Mouse (Mus musculus): ENCODE data around the gene Ltbp3. TPM values are rescaled to one million over a fixed set of nuclear protein-coding genes. Genes with fewer than 3 reads are reported as not detected.
A peak's percentile ranks its signal among the peaks of the same experiment; 100 is the strongest.

Gene Ltbp3
- polyA plus RNA-seq, 1 experiment from 2014 or later = 48.9 TPM

DNA sequence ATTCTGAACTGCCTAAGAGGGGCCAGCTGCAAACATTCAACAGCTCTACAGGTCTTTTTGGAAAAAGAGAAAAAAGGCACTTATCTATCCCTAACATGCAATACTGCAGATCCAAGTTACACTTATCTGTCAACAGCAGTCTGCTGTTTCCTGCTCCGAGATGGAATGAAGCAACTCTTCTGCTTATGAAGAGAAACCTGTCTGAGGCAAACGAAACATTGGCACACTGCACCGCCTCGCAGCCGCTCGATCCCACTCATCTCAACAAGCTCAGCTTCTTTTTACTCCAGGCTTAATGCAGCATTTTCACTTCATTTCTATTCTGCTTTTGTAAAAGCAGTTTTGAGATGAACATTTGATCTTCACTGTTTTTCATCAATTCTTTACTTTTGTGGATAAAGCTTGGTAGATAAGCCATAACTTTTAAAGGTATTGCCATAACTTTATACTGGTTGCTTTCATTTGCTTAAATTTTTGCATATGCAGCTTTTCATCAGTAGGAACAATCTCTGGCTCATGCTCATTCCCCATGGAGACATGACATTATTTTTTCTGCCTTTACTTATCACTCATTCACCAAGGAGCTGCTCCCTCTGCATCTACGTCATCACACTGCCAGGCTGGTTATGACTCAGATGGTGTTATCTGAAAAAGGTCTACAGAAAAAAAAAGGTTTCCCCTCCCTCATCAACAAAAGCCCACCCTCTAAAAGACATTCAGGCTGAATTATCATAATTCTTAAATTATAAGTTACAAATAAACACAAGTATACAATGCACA is 58.2 kb downstream of the Ltbp3 start:
- Histone ChIP-seq H3K9ac (peak overlapping the region; percentile 100), H3K9me3 (no peaks in the 10 kb centered on the region), H3K4me2 (replicated peaks) (peak overlapping the region; percentile 95), H3K27ac (peak overlapping the region; percentile 52; the same call in 1 of the 2 replicates), H3K27me3 (no peaks in the 10 kb centered on the region), H3K36me3 (peaks cover 44% of the 10 kb centered on the region), H3K4me1 (peaks cover 39% of the 10 kb centered on the region), H3K4me3 (peak overlapping the region; percentile 99)
- ATAC-seq (ENCODE audit: low FRiP score, low read depth) = no peak
- under 1% methylated on average over 7 of the region's 7 CpGs for WGBS

DNA sequence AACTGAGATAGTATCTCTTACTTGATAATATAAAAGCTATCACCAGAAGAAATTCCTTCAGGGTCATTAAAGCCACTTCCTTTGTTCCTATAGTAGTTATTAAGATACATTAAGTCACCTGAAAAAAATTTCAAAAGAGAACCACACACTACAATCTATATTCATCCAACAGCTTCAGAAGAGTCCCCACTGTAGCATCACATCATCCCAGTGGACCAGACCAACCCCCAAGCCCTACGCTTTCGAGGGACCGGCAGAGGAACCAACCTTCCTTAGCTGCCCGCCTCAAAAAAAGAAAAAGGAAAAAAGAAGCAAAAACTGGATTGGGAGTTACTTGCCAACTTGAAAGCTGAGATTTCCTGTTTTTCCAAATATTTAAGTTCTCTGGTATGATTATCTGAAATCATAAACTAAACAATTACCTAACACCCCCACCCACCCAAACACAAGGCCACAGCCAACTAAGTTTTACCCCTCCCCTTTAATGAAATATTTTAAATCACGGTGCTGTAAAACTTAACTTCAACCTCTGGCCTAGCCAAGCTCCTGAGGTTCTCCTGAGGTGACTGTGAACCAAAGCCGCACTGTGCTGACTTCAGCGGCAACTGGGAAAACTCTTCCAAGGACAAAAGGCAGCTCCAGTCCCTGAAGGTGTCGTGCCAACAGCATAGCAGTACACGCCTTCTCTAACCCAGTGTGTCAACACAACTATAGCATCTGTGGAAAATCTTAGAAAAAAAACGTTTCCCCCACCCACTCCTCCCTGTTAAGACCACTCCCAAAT is 59.1 kb downstream of the Ltbp3 start:
- Histone ChIP-seq H3K9me3 (no peaks in the 10 kb centered on the region), H3K36me3 (peaks cover 42% of the 10 kb centered on the region), H3K4me1 (peaks cover 41% of the 10 kb centered on the region), H3K27ac (peak overlapping the region; percentile 100), H3K4me2 (replicated peaks) (peak overlapping the region; percentile 95), H3K9ac (peak overlapping the region; percentile 100), H3K4me3 (peak overlapping the region; percentile 99), H3K27me3 (no peaks in the 10 kb centered on the region)
- no peak for ATAC-seq (ENCODE audit: low FRiP score, low read depth)
- WGBS = under 1% methylated on average over 10 of the region's 10 CpGs

DNA sequence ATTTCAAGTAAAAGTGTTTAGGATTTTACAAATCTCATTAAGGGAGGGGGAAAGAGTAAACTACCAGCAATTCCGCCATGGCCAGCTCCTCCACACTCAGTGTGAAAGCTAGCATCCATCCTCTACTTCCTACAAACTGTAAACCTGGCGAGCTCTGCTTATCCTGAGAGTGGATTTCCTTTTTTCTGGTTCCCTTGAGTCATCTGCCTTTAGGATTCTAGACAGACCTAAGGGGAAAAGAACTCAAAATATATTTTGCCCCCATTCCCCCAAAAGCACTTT is 59.6 kb downstream of the Ltbp3 start:
- ATAC-seq (ENCODE audit: low FRiP score, low read depth) = no peak
- no peaks in the 10 kb centered on the region for H3K9me3 ChIP-seq
- 2% methylated on average over 2 of the region's 2 CpGs for WGBS
- H3K27ac ChIP-seq = peak overlapping the region; percentile 100
- peaks cover 37% of the 10 kb centered on the region for H3K36me3 ChIP-seq
- peaks cover 41% of the 10 kb centered on the region for H3K4me1 ChIP-seq
- no peaks in the 10 kb centered on the region for H3K27me3 ChIP-seq
- peak overlapping the region; percentile 100 for H3K9ac ChIP-seq
- H3K4me3 ChIP-seq = peak overlapping the region; percentile 99
- H3K4me2 ChIP-seq (replicated peaks) = peak overlapping the region; percentile 95

DNA sequence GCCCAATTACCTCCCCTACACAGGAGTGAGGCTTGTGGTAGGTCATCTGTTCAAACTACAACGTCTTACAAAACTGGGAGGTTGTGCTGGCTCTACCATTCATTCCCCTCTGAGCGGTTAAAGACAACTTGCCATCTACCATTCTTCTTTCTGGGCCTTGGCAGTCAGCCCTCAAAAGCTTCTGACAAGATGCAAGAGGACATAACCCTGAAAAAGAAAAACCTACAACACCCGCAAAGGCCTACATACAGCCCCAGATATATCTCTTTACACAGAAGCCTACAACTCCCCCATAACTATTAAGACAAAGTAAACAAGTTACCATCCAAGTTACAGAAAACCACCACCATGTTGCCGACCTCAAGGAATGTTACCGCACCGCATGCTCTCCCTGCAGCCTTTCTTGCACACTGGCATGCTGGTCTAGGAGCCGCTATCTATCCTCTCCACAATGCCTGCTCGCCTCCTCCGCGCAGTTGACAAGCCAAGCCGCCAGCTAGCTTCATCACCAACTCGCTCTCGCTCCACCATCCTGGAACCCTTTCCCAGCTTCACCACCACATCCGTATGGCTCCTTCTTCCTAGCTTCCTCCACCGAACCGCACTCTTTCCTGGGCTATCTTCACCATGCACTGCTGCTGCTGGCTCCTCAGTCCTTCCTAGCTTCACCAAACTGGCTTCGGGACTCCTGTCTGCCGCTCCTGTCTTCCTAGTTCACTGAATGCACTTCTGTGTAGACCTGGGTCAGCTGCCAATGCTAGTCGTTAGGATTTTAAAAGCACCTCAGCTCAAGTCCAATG is 60.1 kb downstream of the Ltbp3 start:
- Histone ChIP-seq H3K4me1 (peaks cover 39% of the 10 kb centered on the region), H3K9ac (peak overlapping the region; percentile 100), H3K4me3 (peak overlapping the region; percentile 99), H3K27me3 (no peaks in the 10 kb centered on the region), H3K4me2 (replicated peaks) (peak overlapping the region; percentile 95), H3K27ac (peak overlapping the region; percentile 100), H3K9me3 (no peaks in the 10 kb centered on the region), H3K36me3 (peaks cover 32% of the 10 kb centered on the region)
- under 1% methylated on average over 19 of the region's 19 CpGs for WGBS
- ATAC-seq (ENCODE audit: low FRiP score, low read depth) = no peak

DNA sequence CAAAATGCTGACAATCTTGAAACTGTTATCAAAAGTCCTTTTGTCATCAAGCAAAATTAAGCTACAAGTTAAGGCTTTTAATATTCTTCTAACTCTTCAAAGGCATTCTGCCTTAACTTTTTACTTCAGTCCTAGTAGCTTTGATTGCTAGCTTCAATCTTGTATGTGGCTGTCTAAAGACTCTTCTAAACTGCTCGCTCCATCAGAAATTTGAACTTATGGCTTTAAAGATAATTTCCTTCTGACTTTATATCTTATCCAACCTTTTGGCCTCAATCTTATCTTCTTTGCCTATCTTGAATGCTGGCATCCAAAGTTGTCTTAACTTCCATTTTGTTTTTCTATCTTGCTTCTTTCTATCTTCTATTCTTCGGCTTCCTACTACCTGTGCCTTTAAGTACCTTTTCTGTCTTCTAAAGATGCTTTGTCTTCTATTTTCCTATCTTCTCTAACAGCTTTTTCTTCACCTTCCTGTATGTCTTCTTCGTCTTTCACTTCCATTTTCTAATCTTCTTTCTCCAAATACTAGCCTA is 60.8 kb downstream of the Ltbp3 start:
- WGBS = 9% methylated on average over 3 of the region's 3 CpGs
- Histone ChIP-seq H3K4me3 (peak overlapping the region; percentile 99), H3K4me2 (replicated peaks) (peak overlapping the region; percentile 95), H3K27ac (peak overlapping the region; percentile 100), H3K4me1 (peaks cover 38% of the 10 kb centered on the region), H3K36me3 (peaks cover 25% of the 10 kb centered on the region), H3K9ac (peak overlapping the region; percentile 100), H3K27me3 (no peaks in the 10 kb centered on the region), H3K9me3 (no peaks in the 10 kb centered on the region)
- no peak for ATAC-seq (ENCODE audit: low FRiP score, low read depth)

DNA sequence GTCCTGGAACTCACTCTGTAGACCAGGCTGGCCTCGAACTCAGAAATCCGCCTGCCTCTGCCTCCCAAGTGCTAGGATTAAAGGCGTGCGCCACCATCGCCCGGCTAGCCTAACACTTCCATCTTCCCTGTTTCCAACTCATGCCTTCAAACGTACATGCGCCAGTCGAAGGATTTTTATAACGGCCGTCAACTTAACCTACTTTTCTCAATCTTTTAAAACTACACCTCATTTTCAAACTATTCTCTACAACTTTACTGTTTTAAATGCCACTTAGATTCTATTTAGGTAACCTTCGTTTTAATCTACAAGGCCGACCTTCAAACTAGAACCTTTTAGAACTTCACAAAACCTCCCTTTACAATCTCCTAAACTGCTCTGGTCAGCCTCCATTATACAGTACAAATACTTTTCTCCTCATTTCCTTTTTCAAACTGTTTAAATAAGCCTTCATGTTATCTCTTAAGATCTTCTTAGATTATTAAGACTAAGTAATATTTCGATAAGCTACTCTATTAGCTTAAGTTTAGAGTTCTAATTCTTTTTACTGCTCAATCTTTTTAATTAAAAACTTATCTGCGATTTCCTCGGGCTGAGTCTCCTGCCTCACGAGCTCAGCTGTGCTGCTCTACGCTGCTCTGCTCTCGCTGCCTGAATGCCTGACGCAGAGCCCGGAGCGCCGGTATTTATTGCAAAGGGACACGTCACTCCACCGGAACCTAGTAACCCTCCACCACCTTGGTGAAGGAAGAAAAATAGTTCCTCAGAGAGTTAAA is 61.5 kb downstream of the Ltbp3 start:
- Histone ChIP-seq H3K27ac (peak overlapping the region; percentile 100), H3K36me3 (peaks cover 18% of the 10 kb centered on the region), H3K9ac (peak overlapping the region; percentile 100), H3K4me1 (peaks cover 38% of the 10 kb centered on the region), H3K9me3 (no peaks in the 10 kb centered on the region), H3K4me2 (replicated peaks) (peak overlapping the region; percentile 95), H3K27me3 (no peaks in the 10 kb centered on the region), H3K4me3 (peak overlapping the region; percentile 99)
- under 1% methylated on average over 25 of the region's 25 CpGs for WGBS
- ATAC-seq (ENCODE audit: low FRiP score, low read depth) = 0 out of 2 replicates have a peak, but pooled peaks have one; percentile 37

DNA sequence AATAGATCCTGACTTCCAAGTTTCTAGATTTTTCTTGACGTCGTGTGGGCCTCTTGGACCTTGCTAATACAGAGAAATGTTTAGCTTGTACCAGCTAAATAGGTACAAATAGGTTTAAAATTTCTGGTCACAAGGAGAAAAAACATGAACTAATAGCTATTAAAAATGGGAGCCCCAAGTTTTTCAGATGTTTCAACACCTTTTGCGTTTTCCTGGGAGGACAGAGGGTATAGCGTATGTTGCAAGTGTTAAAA is 62.0 kb downstream of the Ltbp3 start:
- Histone ChIP-seq H3K4me3 (peak overlapping the region; percentile 99), H3K27me3 (no peaks in the 10 kb centered on the region), H3K9ac (peak overlapping the region; percentile 84), H3K9me3 (no peaks in the 10 kb centered on the region), H3K4me1 (peaks cover 36% of the 10 kb centered on the region), H3K27ac (peak overlapping the region; percentile 100), H3K36me3 (peaks cover 13% of the 10 kb centered on the region), H3K4me2 (replicated peaks) (peak overlapping the region; percentile 89)
- ATAC-seq (ENCODE audit: low FRiP score, low read depth) = no peak
- under 1% methylated on average over 4 of the region's 4 CpGs for WGBS

DNA sequence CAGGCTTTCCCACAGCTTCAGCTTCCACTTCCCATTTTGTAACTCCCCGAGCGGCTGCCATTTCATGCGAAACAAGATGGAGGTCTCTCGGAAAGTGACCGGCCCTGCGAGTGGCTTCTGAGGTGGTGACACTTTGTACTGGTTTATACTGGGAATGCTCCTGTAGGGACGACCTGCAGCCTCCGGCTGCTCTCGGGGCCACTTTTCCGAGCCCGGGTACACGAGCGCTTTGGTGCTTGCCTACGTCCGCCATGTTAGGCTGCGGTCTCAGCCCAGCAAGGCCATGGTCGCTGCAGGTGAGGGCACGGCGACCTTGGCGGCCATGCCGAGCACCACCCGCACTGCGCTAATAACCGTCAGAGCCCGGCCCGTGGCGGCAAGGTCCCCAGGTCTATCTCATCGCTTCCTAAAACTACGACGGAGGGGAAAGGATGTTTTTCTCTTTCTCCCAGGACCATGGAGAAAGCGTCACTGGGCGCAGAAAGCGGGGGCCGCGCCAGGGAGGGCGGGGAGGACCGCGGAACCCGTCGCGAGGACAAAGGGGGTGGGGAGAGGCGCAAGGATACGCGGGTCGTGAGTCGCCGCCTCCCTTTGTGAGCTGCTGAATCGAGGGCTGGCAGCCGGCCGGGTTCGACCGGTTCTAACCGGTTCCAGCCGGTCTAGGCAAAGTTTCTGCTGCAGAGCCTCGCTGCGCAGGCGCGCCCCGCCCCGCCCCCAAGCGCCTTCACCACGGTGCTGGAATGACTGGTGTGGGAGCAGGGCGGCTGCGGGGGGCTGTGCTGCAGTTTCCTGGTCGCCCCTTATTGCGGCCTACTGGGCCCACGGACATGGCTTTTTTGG is 62.6 kb downstream of the Ltbp3 start:
- peak overlapping the region; percentile 99 for H3K4me3 ChIP-seq
- H3K27me3 ChIP-seq = no peaks in the 10 kb centered on the region
- under 1% methylated on average over 67 of the region's 67 CpGs for WGBS
- ATAC-seq (ENCODE audit: low FRiP score, low read depth) = peak; percentile 97
- peaks cover 37% of the 10 kb centered on the region for H3K4me1 ChIP-seq
- peak overlapping the region; percentile 84 for H3K9ac ChIP-seq
- H3K27ac ChIP-seq = peak overlapping the region; percentile 100
- no peaks in the 10 kb centered on the region for H3K9me3 ChIP-seq
- peaks cover 9% of the 10 kb centered on the region for H3K36me3 ChIP-seq
- H3K4me2 ChIP-seq (replicated peaks) = peak overlapping the region; percentile 89

DNA sequence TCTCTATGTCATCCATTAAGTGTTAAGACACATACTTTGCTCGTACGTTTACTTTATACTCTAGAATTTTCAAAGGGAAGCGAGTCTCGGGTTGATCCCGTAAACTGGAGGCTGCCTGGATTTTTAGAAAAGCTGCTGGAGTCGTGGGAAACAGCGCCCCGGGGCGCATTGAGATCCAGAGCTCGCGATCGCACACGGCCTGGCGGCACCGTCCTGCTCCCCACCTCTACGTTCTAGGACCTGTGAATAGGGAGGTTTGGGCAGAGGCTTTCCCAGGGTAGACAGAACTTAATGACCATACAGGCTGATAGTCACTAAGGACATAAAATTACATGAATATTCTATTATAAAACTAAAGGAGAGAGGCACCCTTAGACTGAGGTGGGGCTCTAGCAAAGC is 63.2 kb downstream of the Ltbp3 start:
- peak; percentile 18; the same call in 1 of the 2 replicates for ATAC-seq (ENCODE audit: low FRiP score, low read depth)
- 1% methylated on average over 16 of the region's 16 CpGs for WGBS

DNA sequence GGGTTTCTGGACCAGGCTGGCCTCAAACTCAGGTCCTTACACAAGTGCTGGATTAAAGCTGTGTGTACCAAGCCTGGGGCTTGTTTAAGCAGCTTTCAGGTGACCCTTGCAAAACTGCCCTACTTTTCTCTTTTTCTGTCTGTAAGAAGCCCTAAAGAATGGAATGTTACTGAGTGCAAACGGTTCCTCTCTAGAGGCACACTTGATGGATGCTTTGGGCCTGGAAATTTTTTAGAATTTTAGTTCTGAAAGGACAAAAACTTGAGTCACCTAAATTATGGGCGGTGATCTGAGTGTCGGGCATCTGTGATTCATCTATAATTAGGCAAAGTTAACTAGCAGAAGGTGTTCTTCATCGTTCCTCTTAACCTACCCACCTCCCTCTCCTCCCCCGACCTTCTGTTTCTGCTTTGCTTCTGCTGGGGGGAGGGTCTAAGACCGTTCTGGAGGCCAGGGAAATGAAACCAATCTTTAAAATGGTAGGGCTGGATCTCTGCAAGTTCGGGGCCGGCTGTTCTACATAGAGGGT is 63.7 kb downstream of the Ltbp3 start:
- H3K9ac ChIP-seq = peak overlapping the region; percentile 71
- WGBS = 11% methylated on average over 8 of the region's 8 CpGs
- no peaks in the 10 kb centered on the region for H3K27me3 ChIP-seq
- ATAC-seq (ENCODE audit: low FRiP score, low read depth) = no peak
- H3K4me3 ChIP-seq = peak overlapping the region; percentile 99
- H3K4me2 ChIP-seq (replicated peaks) = peak overlapping the region; percentile 89
- H3K9me3 ChIP-seq = no peaks in the 10 kb centered on the region
- peaks cover 47% of the 10 kb centered on the region for H3K4me1 ChIP-seq
- H3K36me3 ChIP-seq = no peaks in the 10 kb centered on the region; the same call in 1 of the 2 replicates
- peak overlapping the region; percentile 100 for H3K27ac ChIP-seq

More for the DNA sequence above, 63.2 kb downstream of the Ltbp3 start:
- Histone ChIP-seq H3K36me3 (peaks cover 3% of the 10 kb centered on the region), H3K9ac (peak overlapping the region; percentile 71), H3K4me1 (peaks cover 43% of the 10 kb centered on the region), H3K27me3 (no peaks in the 10 kb centered on the region), H3K4me2 (replicated peaks) (peak overlapping the region; percentile 89), H3K4me3 (peak overlapping the region; percentile 99), H3K9me3 (no peaks in the 10 kb centered on the region), H3K27ac (peak overlapping the region; percentile 100)
